Mouse (Mus musculus) spleen, adult 2 months (tissue): ENCODE measurements around the gene Fez2.

Experiments
- CTCF ChIP-seq: fragments of 200-500 bp; IDR thresholded peaks from 2 replicates; pipeline ENCODE4 v1.5.1; 2011; ENCODE audit warnings: mild to moderate bottlenecking, inconsistent platforms; ENCODE audit not compliant: insufficient read depth, insufficient read length, insufficient replicate concordance; ENCODE audit errors: extremely low read depth
- POLR2A ChIP-seq: fragments of 200-500 bp; IDR thresholded peaks from 2 replicates; pipeline ENCODE4 v1.6.1; 2011; ENCODE audit warnings: low read depth, low read length, inconsistent platforms

- TF ChIP-seq CTCF (no peak), POLR2A (no peak)
These were observed 26.9 kb upstream of the Fez2 start for GRCm38 (mm10) chr17:78444826-78445225.
